Mouse (Mus musculus) inflammation-experienced regulatory T-cells, adult 6 months (primary cell): ENCODE data around the gene Gdi1. TPM values are rescaled to one million over a fixed set of nuclear protein-coding genes. Genes with fewer than 3 reads are reported as not detected.
"Not testable (repeated sequence)": the region's sequence is repeated elsewhere in the genome, so short reads cannot be mapped to it uniquely, and the experiment has no call there.

Experiments
- ATAC-seq: one replicate; pipeline ENCODE4 v1.8.0; 2017
- polyA plus RNA-seq, 3 experiments: library from polyadenylated mRNA; unstranded; fragments of 100-300 nt; shearing (Covaris generic); gene quantifications; one replicate each; pipeline ENCODE4 v1.2.1; 2017

Gdi1 gene
- polyA plus RNA-seq, 3 experiments from 2014 or later = 167 to 342 (median 246) TPM

DNA sequence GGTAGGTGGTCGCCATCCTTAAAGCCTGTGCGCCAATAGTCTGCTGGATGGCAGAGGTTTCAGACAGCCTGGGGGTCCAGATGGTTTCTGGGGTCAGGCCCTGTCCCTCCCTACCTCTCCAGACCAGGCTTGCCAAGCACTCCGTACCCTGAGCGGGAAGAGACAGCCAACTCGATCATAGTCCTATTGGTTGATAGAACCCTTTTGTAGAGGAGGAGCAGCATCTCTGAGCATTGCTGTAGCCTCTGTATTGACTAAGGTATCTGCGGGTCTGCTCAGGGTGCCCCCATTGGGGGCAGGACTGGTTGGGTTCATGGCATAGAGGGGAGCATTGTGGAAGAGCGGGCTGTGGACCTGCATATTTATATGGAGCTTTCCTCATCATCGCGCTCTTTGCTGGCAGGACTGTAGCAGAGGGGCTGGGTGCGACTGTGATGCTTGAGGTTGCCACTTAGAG lies 24.4 kb downstream of the Gdi1 start:
- no peak for ATAC-seq

DNA sequence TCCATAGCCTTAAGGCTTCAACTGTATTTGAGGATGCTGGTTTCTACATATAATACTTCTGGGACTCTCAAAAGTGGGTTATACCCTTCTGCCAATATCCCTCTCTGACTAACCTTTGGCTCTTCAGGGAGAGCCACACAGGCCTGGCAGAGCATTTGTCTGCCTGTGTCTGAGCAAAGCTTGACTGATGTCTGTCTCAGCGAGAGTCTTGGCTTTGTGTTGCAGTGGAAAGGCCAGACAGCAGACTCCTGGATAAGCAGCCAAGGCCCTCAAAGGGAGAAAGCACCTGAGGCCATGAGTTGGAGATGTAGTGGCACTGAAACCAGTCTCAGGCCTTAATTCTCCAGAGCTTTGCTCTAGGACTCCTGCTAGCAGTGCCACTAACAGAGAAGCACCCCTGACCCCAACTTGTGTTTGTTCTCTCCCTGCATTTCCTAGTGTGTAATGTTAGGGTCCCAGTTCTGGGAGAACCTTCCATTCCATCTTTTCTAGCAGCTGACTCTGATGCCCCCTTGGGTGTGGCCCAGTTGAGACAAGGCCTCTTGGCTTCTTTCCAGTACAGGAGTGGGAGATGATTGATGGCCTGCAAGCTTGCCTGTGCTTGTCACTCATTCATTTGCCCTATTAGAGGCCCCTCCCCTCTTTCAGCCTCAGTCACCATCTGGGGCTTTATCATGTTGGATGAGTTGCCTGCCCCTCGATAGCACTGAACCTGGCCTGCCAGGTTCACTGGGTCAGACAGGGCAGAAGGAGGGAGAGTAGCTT lies 25.6 kb downstream of the Gdi1 start:
- ATAC-seq = no peak

DNA sequence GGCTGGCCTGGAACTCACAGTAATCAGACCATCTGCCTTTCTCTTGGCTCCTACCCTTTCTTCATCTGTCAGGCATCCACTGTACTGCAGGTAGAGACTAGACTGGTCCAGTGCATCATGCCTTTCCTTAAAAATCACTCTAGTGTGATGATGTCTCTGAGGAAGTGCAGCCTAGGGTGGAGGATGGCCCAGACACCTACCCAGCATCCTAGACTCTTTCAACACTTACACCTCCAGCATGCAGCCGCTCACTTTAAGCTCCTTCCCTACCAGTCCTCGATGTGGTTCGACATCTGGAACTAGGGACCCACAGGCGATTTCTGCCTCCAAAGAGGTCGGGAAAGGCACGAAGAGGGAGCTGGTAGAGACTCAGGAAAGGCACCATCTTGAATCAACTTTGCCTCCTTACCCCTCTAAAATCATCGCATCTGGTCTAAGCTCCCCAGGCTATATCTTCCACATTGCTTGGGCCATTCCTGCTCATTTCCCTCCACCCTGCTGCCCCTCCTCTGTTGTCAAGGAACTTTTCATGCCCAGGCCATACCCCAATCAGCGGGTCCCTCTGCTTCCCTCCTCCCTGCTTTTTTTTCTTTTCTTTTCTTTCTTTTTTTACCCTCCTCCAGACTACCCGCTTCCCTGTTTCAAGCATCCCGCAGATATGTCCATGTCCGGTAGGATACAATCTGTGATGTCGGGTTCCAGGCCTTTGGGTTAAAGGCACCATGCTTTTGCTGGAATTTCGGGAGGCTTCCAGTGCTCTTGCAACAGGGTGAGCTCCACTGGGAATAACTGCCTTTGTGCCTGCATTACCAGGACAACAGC lies 48.1 kb downstream of the Gdi1 start:
- no peak for ATAC-seq

DNA sequence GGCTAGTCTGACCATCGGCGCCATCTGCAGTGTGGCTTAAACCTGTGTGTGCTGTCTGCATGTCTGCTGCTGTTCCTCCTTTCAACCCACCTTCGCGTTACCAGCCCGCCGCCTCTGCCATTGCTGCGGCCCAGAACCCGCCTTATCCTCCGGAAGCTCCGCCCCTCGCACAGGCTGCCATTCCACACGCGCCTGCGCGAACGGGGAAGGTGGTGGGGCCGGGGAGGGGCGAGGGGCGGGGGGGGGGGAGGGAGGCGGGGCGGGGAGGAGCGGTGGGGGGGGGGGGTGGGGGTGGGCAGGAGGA lies 48.6 kb downstream of the Gdi1 start, which contains the start of gene Lage3:
Gene Lage3 (minus strand): TSS at position 152 of the 304 bp plus-strand sequence.
- peak; percentile 84 for ATAC-seq

DNA sequence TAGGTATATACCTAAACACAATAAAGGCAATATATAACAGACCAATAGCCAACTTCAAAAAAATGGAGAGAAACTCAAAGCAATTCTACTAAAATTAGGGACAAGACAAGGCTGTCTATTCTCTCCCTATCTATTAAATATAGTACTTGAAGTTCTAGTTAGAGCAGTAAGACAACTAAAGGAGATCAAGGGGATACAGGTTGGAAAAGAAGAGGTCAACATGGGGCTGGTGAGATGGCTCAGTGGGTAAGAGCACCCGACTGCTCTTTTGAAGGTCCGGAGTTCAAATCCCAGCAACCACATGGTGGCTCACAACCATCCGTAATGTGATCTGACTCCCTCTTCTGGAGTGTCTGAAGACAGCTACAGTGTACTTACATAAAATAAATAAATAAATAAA lies 52.3 kb downstream of the Gdi1 start:
- ATAC-seq = not testable (repeated sequence)

DNA sequence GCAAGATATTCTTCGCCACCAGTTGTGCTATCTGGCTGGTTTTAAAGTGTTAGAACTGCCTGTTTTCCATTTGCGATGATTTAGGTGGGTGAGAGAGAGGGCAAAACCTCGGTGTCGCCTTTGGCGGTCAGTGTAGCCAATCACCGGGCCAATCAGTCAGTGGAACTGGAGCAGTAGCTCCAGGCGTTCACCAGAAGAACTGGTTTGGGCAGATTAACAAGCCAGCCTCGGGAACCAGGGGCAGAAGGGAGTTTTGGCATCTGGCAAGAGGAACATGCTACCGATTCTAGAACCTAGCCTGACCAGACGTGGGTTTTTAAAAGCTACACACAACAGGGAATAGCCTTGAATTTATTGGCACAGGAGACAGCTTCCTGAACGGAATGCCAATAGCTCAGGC lies 54.4 kb downstream of the Gdi1 start:
- no peak for ATAC-seq

Other genes with a start within 250 kb of the Gdi1 start
- not detected for gene Opn1mw, start 177.5 kb upstream of the Gdi1 start, polyA plus RNA-seq
- gene Mecp2, start 169.6 kb upstream of the Gdi1 start, polyA plus RNA-seq = 10 to 100 TPM; 11.5 to 22.5 (median 20.6) TPM
- gene Tex28, start 137.2 kb upstream of the Gdi1 start, polyA plus RNA-seq = not detected
- gene Tktl1, start 127.7 kb upstream of the Gdi1 start, polyA plus RNA-seq = 1 to 10 TPM; 3.3 to 4.3 (median 4.0) TPM
- gene Flna, start 55.2 kb upstream of the Gdi1 start, polyA plus RNA-seq = 100 to 1,000 TPM; 222 to 338 (median 279) TPM
- 10 to 100 TPM; 22.4 to 91.9 (median 32.8) TPM for gene Emd, start 50.3 kb upstream of the Gdi1 start, polyA plus RNA-seq
- gene Rpl10, start 34.2 kb upstream of the Gdi1 start, polyA plus RNA-seq = 1,000 to 10,000 TPM in 1 of 3 experiments, 100 to 1,000 TPM in 2; 478 to 1,649 (median 679) TPM
- gene Taz, start 23.1 kb upstream of the Gdi1 start, polyA plus RNA-seq = 10 to 100 TPM; 28.8 to 66.0 (median 58.8) TPM
- 10 to 100 TPM; 17.0 to 35.0 (median 23.7) TPM for gene Dnase1l1, start 22.7 kb upstream of the Gdi1 start, polyA plus RNA-seq
- gene Atp6ap1, start 7.9 kb upstream of the Gdi1 start, polyA plus RNA-seq = 100 to 1,000 TPM; 130 to 165 (median 156) TPM
- gene Fam50a, start 8.0 kb downstream of the Gdi1 start, polyA plus RNA-seq = 10 to 100 TPM; 54.7 to 72.5 (median 72.5) TPM
- 1 to 10 TPM; 1.6 to 6.5 (median 4.6) TPM for gene Plxna3, start 24.1 kb downstream of the Gdi1 start, polyA plus RNA-seq
- 10 to 100 TPM; 70.0 to 79.0 (median 77.5) TPM for gene Lage3, start 48.6 kb downstream of the Gdi1 start, polyA plus RNA-seq
- 10 to 100 TPM; 40.7 to 90.2 (median 68.6) TPM for gene Ubl4a, start 68.2 kb downstream of the Gdi1 start, polyA plus RNA-seq
- 10 to 100 TPM; 18.1 to 31.3 (median 27.1) TPM for gene Slc10a3, start 68.4 kb downstream of the Gdi1 start, polyA plus RNA-seq
- gene Fam3a, start 88.3 kb downstream of the Gdi1 start, polyA plus RNA-seq = 10 to 100 TPM; 15.0 to 30.8 (median 30.5) TPM
- gene Ikbkg, start 88.3 kb downstream of the Gdi1 start, polyA plus RNA-seq = 10 to 100 TPM; 34.9 to 43.6 (median 39.3) TPM
- 10 to 100 TPM; 25.4 to 32.9 (median 31.4) TPM for gene G6pdx, start 124.2 kb downstream of the Gdi1 start, polyA plus RNA-seq
- gene Gm6880, start 176.4 kb downstream of the Gdi1 start, polyA plus RNA-seq = not detected